Mouse (Mus musculus) lung, postnatal 0 days (tissue): ENCODE measurements around the gene Atp13a3. TPM values are rescaled to one million over a fixed set of nuclear protein-coding genes. Genes with fewer than 3 reads are reported as not detected.
A peak's percentile ranks its signal among the peaks of the same experiment; 100 is the strongest.

Source experiments
- ATAC-seq: fragments of 200-750 bp; cut with Nextera tagmentation; 2 replicates; pipeline ENCODE4 v1.8.0; 2017; ENCODE audit warnings: moderate library complexity
- DNase-seq: peaks from one replicate; pipeline ENCODE4 v3.0.0-alpha.2; 2016; ENCODE audit warnings: low spot score
- H3K27ac ChIP-seq: fragments of 300-500 bp; sonication (generic); 2 replicates; pipeline ENCODE4 v1.5.1; 2014; ENCODE audit warnings: antibody characterized with exemption, mild to moderate bottlenecking, low read length, mixed read lengths
- H3K27me3 ChIP-seq: fragments of 300-500 bp; sonication (generic); replicated peaks from 2 replicates; pipeline ENCODE4 v1.6.1; 2014; ENCODE audit warnings: low read length, mixed read lengths; ENCODE audit not compliant: insufficient read depth
- H3K36me3 ChIP-seq: fragments of 300-500 bp; sonication (generic); 2 replicates; pipeline ENCODE4 v1.6.1; 2014; ENCODE audit warnings: low read length, mixed read lengths; ENCODE audit not compliant: insufficient read depth
- H3K4me1 ChIP-seq: fragments of 300-500 bp; sonication (generic); 2 replicates; pipeline ENCODE4 v1.6.1; 2014; ENCODE audit warnings: antibody characterized with exemption, low read depth, low read length, mixed read lengths; ENCODE audit not compliant: insufficient read depth
- H3K4me2 ChIP-seq: fragments of 300-500 bp; sonication (generic); replicated peaks from 2 replicates; pipeline ENCODE4 v1.6.1; 2014; ENCODE audit warnings: low read depth, mild to moderate bottlenecking, low read length, moderate library complexity, mixed read lengths
- H3K4me3 ChIP-seq: fragments of 300-500 bp; sonication (generic); 2 replicates; pipeline ENCODE4 v1.5.1; 2014; ENCODE audit warnings: low read depth, low read length
- H3K9ac ChIP-seq: fragments of 300-500 bp; sonication (generic); replicated peaks from 2 replicates; pipeline ENCODE4 v1.6.1; 2014; ENCODE audit warnings: low read depth, mild to moderate bottlenecking
- H3K9me3 ChIP-seq: fragments of 300-500 bp; sonication (generic); 2 replicates; pipeline ENCODE4 v1.6.1; 2016; ENCODE audit warnings: low read length, mixed read lengths
- CTCF ChIP-seq: IDR thresholded peaks from 2 replicates; pipeline ENCODE4 v1.5.1; 2016; ENCODE audit warnings: antibody characterized with exemption, mild to moderate bottlenecking
- EP300 ChIP-seq: IDR thresholded peaks from 2 replicates; pipeline ENCODE4 v1.6.1; 2016; ENCODE audit warnings: antibody characterized with exemption, mild to moderate bottlenecking, control low read depth
- WGBS: fragments of 180-500 bp; shearing (Covaris S2); extraction: QIAGEN DNeasy Blood & Tissue Kit; methylation state at CpG from one replicate; pipeline ENCODE4 v1.1.7; 2014; 5-methylcytosine and 5-hydroxymethylcytosine counted together
- polyA plus RNA-seq: library from polyadenylated mRNA; unstranded; fragments of >200 nt; fragmentation: Nextera tagmentation; extraction: Ambion mirVana; gene quantifications from 2 replicates; pipeline ENCODE4 v1.2.1, GENCODE M21; 2015

Atp13a3 gene
- polyA plus RNA-seq, 1 experiment from 2014 or later, result 19.3 TPM

- no peak overlapping the region for H3K4me2 ChIP-seq
- no peaks in the 10 kb centered on the region for H3K9me3 ChIP-seq
- H3K27me3 ChIP-seq, result no peaks in the 10 kb centered on the region
- no peak for ATAC-seq
- H3K4me1 ChIP-seq, result no peaks in the 10 kb centered on the region
- H3K36me3 ChIP-seq, result no peaks in the 10 kb centered on the region
- TF ChIP-seq CTCF (no peak), EP300 (no peak)
- no peak for DNase-seq
- H3K9ac ChIP-seq, result no peak overlapping the region
- no peak overlapping the region for H3K4me3 ChIP-seq
- no peak overlapping the region for H3K27ac ChIP-seq
- WGBS, result 70% methylated on average over 7 of the region's 7 CpGs
Measured at GRCm38 (mm10) chr16:30297450-30297849, 108.3 kb downstream of the Atp13a3 start.

GRCm38 (mm10) chr16:30296601-30297275, 109.0 kb downstream of the Atp13a3 start:
- no peak for DNase-seq
- no peak for ATAC-seq
- H3K36me3 ChIP-seq, result no peaks in the 10 kb centered on the region
- no peak overlapping the region for H3K27ac ChIP-seq
- H3K27me3 ChIP-seq, result no peaks in the 10 kb centered on the region
- no peaks in the 10 kb centered on the region for H3K9me3 ChIP-seq
- H3K4me2 ChIP-seq, result no peak overlapping the region
- H3K4me3 ChIP-seq, result no peak overlapping the region
- H3K4me1 ChIP-seq, result no peaks in the 10 kb centered on the region
- TF ChIP-seq CTCF, result no peak
- TF ChIP-seq EP300, result no peak
- H3K9ac ChIP-seq, result no peak overlapping the region
- 86% methylated on average over 11 of the region's 11 CpGs for WGBS

DNA sequence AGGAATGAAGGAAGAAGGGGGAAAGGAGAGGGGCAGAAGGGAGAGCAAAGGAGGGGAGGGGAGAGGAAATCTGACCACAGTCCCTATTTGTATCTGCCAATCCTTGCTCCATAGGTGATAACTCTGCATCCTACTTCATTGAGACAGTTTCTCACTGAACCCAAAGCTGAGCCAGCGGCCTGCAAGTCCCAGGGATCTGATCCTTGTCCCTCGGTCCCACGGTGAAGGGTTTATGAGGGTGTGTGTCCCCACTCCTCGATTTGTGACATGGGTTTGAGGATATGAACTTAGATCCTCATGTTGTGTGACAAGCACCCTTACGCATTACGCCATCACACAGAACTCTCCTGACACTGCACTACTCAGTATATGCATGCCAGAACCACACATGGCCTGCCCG, 110.7 kb downstream of the Atp13a3 start:
- Histone ChIP-seq H3K4me1 (no peaks in the 10 kb centered on the region), H3K36me3 (no peaks in the 10 kb centered on the region), H3K9ac (no peak overlapping the region), H3K4me2 (no peak overlapping the region), H3K9me3 (no peaks in the 10 kb centered on the region), H3K27ac (no peak overlapping the region), H3K27me3 (no peaks in the 10 kb centered on the region), H3K4me3 (no peak overlapping the region)
- no peak for TF ChIP-seq CTCF
- TF ChIP-seq EP300, result no peak
- ATAC-seq, result no peak
- no peak for DNase-seq
- WGBS, result 84% methylated on average over 7 of the region's 7 CpGs

- H3K36me3 ChIP-seq, result no peaks in the 10 kb centered on the region
- no peak for TF ChIP-seq EP300
- TF ChIP-seq CTCF, result no peak
- H3K27me3 ChIP-seq, result no peaks in the 10 kb centered on the region
- no peak overlapping the region for H3K4me2 ChIP-seq
- H3K4me3 ChIP-seq, result no peak overlapping the region
- DNase-seq (no peak), ATAC-seq (no peak)
- no peaks in the 10 kb centered on the region for H3K9me3 ChIP-seq
- no peaks in the 10 kb centered on the region for H3K4me1 ChIP-seq
- no peak overlapping the region for H3K9ac ChIP-seq
- 56% methylated on average over 6 of the region's 6 CpGs for WGBS
- H3K27ac ChIP-seq, result no peak overlapping the region
Measured at GRCm38 (mm10) chr16:30290436-30290835, 115.3 kb downstream of the Atp13a3 start.

DNA sequence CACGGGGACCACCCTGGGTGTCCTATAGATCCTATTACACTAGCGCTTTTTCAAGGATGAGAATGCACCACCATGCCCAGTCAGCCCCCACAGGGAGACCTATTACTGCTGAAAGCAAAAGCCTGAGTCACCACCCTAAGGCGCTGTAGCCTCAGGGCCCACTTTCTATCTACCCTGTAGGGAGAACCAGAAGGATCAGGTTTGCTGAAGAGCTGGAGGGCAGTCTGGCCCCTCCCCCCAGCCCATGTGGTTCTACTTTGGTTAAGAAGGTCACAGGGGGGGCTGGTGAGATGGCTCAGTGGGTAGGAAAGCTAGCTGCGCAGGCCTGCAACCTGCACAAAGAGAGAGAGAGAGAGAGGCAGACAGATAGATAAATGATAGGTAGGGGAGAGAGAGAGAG, 120.1 kb downstream of the Atp13a3 start:
- Histone ChIP-seq H3K4me1 (peaks cover 4% of the 10 kb centered on the region), H3K27ac (no peak overlapping the region), H3K36me3 (no peaks in the 10 kb centered on the region), H3K27me3 (peaks cover 21% of the 10 kb centered on the region; the same call in 1 of the 2 replicates), H3K9me3 (no peaks in the 10 kb centered on the region), H3K4me3 (no peak overlapping the region), H3K9ac (no peak overlapping the region), H3K4me2 (no peak overlapping the region)
- TF ChIP-seq CTCF, result no peak
- DNase-seq, result no peak
- ATAC-seq, result no peak
- 73% methylated on average over 4 of the region's 4 CpGs for WGBS

GRCm38 (mm10) chr16:30283743-30284337, 121.9 kb downstream of the Atp13a3 start:
- H3K9ac ChIP-seq, result no peak overlapping the region
- H3K36me3 ChIP-seq, result no peaks in the 10 kb centered on the region
- H3K4me3 ChIP-seq, result no peak overlapping the region
- WGBS, result 3% methylated on average over 15 of the region's 15 CpGs
- ATAC-seq (peak; percentile 44; the same call in 1 of the 2 replicates), DNase-seq (peak; percentile 61)
- H3K4me2 ChIP-seq, result no peak overlapping the region
- no peaks in the 10 kb centered on the region for H3K9me3 ChIP-seq
- TF ChIP-seq CTCF (peak; percentile 82), EP300 (no peak)
- no peak overlapping the region for H3K27ac ChIP-seq
- peaks cover 21% of the 10 kb centered on the region; the same call in 1 of the 2 replicates for H3K27me3 ChIP-seq
- peaks cover 4% of the 10 kb centered on the region for H3K4me1 ChIP-seq
